Mouse (Mus musculus): Measurements from ENCODE around the gene Gm6408.
"Not testable (repeated sequence)": the region's sequence is repeated elsewhere in the genome, so short reads cannot be mapped to it uniquely, and the experiment has no call there.

The Gm6408 gene

DNA sequence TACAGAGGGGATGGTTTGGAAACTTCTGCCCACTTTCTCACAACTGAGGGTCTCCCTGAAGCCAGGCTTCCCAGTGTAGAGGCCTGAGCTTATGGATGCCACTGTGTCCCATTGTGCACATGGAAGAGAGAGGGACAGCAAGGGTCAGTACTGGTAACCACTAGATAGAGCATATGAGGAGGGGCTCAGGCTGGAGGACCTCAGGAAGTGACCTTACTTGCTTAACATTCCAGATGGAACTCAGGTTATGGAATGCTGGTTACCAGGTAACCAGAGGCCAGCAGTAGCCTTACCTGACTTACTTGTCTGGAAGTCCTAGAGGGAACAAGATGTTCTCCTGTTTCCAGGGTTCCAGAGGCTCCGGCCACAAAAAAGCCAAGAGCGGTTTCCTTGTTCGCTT lies at the start of gene Gm6408:
Gm6408 (plus strand) TSS at position 301 of the 400 bp plus-strand sequence.
- not testable (repeated sequence) for DNase-seq

DNA sequence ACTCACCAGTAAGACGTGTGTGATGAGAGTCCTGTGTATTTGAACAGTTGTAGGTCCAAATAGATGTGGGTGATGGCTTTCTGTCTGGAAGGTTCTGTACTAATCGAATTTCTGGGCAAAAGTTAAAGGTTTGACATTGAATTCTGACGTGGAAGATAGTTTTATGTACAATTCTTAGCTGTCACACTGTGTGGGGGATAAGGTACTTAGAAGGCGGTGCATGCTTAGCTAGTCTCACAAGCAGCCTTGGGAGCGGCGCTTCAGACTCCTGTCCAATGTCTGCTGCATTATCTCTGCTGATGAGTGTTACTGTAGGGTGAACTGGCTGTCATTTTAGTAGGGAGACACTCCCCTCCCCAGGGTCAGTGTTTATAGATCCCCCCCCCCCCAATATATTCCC lies 49.3 kb upstream of the Gm6408 start:
- DNase-seq, result no peak

DNA sequence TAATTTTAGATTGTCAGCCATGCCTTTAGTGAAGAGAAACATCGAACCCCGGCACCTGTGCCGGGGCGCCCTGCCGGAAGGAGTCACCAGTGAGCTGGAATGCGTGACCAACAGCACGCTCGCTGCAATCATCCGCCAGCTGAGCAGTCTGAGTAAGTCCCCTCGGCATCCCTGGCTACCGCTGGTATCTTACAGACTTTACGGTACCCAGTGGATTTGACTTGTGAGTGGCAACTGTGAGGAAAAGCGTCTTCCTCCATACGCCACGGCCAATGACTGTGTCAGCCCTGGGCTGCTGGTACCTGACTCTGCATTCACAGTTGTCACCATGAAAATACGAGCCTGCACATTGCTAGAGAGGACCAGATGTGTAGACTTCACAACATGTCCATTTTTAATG lies 46.4 kb upstream of the Gm6408 start:
- DNase-seq, result no peak

DNA sequence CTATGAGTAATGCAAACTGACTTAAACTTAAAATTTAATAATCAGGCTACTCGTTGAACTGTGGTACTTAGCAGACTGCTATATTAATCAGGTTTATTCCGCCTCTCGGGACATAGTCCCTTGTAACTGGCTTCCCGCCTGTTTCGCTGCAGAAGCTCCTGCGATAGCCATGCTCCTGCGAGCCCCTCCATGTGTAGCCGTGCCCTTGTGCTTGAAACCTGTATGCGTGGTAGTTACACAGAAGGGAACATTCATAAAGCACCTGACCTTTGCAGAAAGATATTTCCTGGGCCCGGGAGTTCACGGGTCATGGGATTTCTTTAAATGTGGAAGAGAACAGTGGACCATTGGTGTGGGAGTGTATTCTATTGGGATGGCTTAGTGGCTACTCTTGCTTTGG lies 45.0 kb upstream of the Gm6408 start:
- no peak for DNase-seq

GRCm38 (mm10) chr5:146439152-146439781 lies 42.5 kb upstream of the Gm6408 start:
- no peak for DNase-seq

GRCm38 (mm10) chr5:146440273-146440672 lies 41.5 kb upstream of the Gm6408 start:
- DNase-seq, result no peak

- no peak for DNase-seq
Measured at GRCm38 (mm10) chr5:146442767-146443166, 39.0 kb upstream of the Gm6408 start.

- DNase-seq, result no peak
Measured at GRCm38 (mm10) chr5:146446633-146447032, 35.1 kb upstream of the Gm6408 start.

DNA sequence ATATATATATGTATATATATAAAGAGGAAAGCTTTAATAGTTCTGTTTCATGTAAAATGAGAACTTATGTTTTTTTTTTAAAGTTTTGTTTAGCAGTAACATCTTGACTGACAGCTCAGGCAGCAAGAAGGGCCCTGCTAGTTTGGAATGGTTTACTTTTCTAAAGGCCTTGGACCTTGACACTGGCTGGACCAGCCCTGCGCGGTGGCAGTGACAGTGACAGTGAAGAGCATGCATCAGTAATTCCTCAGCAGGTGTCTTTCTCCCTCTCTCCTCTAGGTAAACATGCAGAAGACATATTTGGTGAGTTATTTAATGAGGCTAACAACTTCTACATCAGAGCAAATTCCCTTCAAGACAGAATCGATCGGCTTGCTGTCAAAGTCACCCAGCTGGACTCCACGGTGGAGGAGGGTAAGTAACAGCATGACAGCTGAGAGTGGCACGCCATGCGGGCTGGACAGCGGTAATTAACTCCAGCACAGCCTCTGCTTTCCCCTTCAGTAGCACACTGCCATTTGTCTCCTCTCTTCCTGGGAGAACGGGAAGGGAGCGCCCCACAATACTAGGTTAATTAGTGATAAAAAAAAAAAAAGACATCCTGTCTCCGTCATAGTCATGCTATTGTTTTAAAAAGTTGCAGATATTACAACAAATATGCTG lies 30.0 kb upstream of the Gm6408 start:
- no peak for DNase-seq

GRCm38 (mm10) chr5:146453556-146453955 lies 28.2 kb upstream of the Gm6408 start:
- DNase-seq, result no peak

GRCm38 (mm10) chr5:146461612-146462011 lies 20.2 kb upstream of the Gm6408 start:
- no peak for DNase-seq

DNA sequence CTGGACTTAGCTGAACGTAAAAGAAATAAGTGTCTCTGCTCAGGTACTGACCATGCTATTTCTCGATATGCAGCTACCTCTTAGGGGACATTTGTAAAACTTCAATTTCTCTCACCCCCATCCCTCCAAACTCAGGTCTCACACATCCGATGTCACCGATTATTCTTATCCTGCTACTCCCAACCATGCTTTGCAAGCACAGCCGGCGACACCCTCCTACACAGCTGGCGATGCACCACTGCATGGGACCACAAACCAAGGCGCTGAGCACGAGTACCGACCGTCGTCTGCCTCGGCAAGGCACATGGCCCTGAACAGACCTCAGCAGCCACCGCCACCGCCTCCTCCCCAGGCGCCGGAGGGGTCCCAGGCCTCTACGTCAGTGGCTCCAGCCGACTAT lies 15.1 kb upstream of the Gm6408 start:
- no peak for DNase-seq

DNA sequence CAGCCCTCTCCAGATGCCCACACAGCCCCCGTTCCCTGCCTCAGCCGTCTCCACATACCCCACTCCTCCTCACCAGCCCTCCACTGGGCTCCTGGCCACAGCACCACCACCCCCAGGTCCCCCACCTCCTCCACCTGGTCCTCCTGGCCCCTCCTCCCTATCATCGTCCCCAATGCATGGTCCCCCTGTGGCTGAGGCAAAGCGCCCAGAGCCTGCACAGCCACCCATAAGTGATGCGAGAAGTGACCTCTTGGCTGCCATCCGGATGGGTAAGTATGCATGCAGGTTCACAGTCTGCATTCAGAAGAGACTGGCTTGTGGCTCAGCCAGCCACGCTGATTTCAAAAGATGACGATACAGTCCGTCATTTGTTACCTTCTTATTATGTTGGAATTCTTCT lies 13.5 kb upstream of the Gm6408 start:
- DNase-seq, result no peak

DNA sequence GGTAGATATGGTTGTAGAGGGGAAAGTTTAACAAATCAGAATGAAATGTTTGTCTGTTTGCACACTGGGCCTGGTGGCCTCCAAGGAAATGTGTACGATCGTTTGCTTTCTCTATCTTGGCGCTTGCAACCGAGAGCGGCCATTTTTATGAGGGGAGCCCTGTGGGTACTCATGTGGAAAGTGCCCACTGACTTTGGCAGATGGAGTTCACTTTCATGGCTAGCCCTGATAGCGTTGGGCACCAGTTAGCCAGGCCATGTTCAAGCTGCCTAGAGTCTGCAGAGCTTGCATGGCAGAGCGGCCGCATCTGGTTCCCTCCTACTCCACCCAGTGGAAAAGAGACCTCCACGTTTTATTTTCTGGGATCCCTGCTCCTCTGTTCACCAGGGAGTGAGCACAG lies 10.9 kb upstream of the Gm6408 start:
- DNase-seq, result no peak

GRCm38 (mm10) chr5:146471311-146471710 lies 10.5 kb upstream of the Gm6408 start:
- no peak for DNase-seq

DNA sequence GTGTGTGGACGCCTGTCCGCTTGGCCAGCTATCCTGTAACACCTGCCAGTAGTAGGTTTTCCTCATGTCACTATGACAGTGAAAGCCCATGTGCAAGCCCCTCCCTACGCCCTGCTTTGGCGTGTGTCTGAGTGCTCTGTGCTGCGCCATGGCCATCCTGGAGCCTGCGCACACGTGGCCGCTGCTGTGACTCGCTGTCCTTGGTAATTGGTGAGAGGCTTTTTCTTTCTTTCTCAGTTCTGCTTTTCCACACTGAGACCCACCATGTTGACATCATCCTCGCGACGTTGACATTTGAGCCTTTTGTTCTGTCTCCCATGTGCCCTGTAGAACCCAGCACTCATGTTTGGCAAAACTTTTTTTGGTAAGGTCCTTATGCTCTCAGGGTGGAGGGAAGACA lies 9.9 kb upstream of the Gm6408 start:
- DNase-seq, result no peak

DNA sequence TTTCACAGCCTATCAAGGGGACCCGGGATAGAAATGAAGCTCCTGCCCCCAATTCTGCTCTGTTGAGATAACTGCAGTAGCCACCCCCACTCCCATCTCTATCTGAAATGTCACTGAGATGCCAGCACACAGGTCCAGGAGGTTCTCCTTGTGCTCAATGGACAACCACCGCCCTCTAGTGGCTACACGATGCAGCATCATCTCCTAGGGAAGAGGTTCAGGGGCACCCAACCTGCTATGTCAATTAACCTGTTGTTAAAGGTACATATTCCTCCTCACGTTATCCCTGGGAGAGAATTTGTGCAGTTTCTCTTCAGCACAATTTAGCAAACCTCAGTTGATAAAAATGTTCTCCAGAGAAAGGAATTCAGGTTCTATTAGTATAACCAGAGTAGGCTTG lies 2.2 kb upstream of the Gm6408 start:
- DNase-seq, result peak; percentile 62 to 65

- peak; percentile 33 to 59 for DNase-seq
Measured at GRCm38 (mm10) chr5:146488959-146489358, 7.2 kb downstream of the Gm6408 start.

DNA sequence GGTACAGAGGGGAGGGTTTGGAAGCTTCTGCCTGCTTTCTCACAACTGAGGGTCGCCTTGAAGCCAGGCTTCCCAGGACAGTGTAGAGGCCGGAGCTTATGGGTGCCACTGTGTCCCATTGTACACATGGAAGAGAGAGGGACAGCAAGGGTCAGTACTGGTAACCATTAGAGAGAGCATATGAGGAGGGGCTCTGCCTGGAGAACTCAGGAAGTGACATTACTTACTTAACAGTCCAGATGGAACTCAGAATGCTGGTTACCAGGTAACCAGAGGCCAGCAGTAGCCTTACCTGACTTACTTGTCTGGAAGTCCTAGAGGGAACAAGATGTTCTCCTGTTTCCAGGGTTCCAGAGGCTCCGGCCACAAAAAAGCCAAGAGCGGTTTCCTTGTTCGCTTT lies 9.3 kb downstream of the Gm6408 start, which contains the start of gene Gm6370:
Gm6370 (plus strand) TSS at position 301 of the 400 bp plus-strand sequence.
- not testable (repeated sequence) for DNase-seq

DNA sequence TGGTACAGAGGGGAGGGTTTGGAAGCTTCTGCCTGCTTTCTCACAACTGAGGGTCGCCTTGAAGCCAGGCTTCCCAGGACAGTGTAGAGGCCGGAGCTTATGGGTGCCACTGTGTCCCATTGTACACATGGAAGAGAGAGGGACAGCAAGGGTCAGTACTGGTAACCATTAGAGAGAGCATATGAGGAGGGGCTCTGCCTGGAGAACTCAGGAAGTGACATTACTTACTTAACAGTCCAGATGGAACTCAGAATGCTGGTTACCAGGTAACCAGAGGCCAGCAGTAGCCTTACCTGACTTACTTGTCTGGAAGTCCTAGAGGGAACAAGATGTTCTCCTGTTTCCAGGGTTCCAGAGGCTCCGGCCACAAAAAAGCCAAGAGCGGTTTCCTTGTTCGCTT lies 20.3 kb downstream of the Gm6408 start, which contains the start of gene 4930449I24Rik:
4930449I24Rik (plus strand) TSS at position 301 of the 400 bp plus-strand sequence.
- DNase-seq, result not testable (repeated sequence)

DNA sequence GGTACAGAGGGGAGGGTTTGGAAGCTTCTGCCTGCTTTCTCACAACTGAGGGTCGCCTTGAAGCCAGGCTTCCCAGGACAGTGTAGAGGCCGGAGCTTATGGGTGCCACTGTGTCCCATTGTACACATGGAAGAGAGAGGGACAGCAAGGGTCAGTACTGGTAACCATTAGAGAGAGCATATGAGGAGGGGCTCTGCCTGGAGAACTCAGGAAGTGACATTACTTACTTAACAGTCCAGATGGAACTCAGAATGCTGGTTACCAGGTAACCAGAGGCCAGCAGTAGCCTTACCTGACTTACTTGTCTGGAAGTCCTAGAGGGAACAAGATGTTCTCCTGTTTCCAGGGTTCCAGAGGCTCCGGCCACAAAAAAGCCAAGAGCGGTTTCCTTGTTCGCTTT lies 32.1 kb downstream of the Gm6408 start, which contains the start of gene Gm3402:
Gm3402 (plus strand) TSS at position 301 of the 400 bp plus-strand sequence.
- DNase-seq, result not testable (repeated sequence)

GRCm38 (mm10) chr5:146525501-146525900 lies 43.7 kb downstream of the Gm6408 start, which contains the start of gene Gm3404:
Gm3404 (plus strand) TSS chr5:146525801.
- DNase-seq, result not testable (repeated sequence)

All from cerebellum, adult 18-20 months (tissue).